Mouse (Mus musculus) thymus, postnatal 25 days (tissue): Measurements from ENCODE around the gene Gm5483.
"Not testable (repeated sequence)": the region's sequence is repeated elsewhere in the genome, so short reads cannot be mapped to it uniquely, and the experiment has no call there.

Source experiments
- DNase-seq: peaks from one replicate; pipeline ENCODE4 v3.0.0; 2022

Gm5483 gene

DNA sequence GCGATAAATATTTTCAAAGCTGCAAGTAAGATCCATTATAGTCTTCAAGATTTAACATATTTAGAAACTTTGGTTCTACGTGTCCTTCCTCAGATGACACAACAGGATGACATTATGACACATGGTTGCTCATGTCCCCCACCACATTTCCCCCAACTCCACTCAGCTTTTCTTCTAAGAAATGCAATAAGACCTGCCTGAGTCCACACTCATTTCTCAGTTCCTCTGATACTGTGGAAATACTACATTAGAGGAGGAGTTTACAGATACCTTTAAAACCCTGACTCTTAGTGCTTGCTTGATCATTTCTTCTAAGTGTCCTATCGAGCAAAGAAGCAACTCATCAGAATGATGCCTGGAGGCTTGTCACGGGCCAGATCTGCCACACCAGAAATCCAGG, at the start of gene Gm5483:
Gene Gm5483 (plus strand): TSS at position 301 of the 400 bp plus-strand sequence.
- not testable (repeated sequence) for DNase-seq

- no peak for DNase-seq
These were observed 45.8 kb upstream of the Gm5483 start for GRCm38 (mm10) chr16:36138201-36138600.

- no peak for DNase-seq
These were observed 27.5 kb upstream of the Gm5483 start, which contains the start of gene Stfa2l1 for GRCm38 (mm10) chr16:36156402-36156975. Stfa2l1 (plus strand) TSS chr16:36156811.

DNA sequence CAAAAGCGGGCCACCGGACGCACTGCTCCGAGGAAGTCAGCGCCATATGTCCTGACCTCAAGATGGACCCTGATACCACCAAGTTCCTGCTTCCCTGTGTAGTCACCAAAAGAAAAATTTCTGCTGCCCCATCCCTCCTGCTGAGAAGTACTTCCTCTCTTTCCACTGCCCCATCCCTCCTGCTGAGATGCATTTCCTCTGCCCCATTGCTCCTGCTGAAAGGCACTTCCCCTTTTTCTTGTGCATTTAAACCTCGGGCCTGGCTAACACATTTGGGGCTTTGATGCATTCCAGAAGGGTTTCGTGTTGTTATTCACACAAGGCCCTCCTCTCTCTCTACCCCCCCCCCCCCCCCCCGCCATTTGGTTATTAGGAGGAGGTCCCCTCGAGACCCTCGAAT, 16.2 kb upstream of the Gm5483 start:
- DNase-seq = not testable (repeated sequence)

GRCm38 (mm10) chr16:36176108-36176507, 7.9 kb upstream of the Gm5483 start:
- no peak for DNase-seq

DNA sequence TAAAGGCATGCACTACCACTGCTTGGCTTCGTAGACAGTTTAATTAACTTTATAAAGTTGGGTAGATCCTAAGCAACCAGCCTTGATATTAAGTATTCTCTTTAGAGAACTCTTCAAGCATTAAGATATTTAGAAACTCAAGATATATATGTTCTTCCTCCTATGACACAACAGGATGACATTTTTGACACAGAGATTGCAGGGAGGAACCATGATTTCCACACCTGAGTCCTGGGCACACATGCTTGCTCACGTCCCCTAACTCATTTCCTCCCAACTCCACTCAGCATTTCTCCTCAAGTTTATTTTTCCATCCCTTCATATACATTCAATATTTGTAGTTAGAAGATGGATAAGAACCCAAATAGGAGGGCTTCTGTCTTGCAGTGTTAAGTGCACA, 4.1 kb upstream of the Gm5483 start:
- no peak for DNase-seq

DNA sequence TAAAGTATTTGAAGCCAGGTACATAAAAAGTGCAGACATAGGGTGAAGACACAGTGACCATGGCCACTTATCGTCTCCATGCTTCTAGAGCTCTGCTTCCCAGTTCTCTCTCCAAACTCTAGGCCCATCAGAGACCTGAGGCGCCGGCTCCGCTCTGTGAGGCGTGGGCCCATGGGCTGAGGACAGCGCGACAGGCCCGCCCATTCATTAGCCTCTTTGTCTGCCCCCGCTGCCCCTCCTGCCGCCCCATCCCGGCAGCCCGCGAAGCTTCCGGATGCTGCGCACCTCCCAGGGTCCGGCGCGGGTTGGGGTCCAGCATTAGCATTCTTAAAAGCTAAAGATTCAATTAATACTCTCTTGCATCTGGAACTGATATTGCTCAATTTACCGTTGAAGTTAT, 15.2 kb downstream of the Gm5483 start:
- DNase-seq = no peak

DNA sequence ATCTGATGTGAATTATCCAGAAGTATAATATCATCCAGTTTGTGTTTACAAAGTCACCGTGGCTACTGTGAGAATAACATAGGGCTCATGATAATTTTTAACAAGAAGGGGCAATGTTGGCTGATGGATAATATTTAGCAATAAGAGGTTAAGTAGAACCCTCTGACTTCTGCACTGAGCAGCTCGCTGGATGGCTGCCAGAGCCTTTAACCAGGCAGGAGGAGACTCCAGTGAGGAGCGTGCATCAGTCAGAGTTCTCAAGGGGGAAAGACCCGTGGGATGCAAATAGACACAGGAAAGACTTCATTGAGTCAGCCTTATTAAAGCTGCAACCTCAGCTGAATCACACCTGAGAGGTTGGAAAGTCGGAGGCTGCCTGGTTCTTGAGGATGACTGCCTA, 19.8 kb downstream of the Gm5483 start:
- DNase-seq = no peak

GRCm38 (mm10) chr16:36205684-36206083, 21.7 kb downstream of the Gm5483 start:
- not testable (repeated sequence) for DNase-seq

DNA sequence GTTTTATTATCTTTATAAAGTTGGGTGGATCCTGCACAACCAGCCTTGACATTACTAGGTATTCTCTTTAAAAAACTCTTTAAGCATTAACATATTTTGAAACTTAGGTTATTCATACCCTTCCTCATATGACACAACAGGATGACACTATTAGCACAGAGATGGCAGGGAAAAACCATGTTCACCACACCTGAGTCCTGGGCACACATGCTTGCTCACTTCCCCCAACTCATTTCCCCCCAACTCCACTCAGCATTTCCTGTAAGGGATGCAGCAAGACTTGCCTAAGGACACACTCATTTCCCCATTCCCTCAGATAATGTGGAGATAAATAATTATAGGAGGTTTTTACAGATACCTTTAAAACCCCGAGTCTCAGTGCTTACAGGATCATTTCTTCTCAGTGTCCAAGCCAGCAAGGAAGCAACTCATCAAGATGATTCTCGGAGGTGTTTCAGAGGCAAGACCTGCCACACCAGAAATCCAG, 26.0 kb downstream of the Gm5483 start, which contains the start of gene Gm5416:
Gene Gm5416 (plus strand): TSS at position 437 of the 487 bp plus-strand sequence.
- no peak for DNase-seq

GRCm38 (mm10) chr16:36221168-36221567, 37.2 kb downstream of the Gm5483 start, which contains the start of gene 2010005H15Rik:
2010005H15Rik (plus strand) TSS chr16:36221468.
- not testable (repeated sequence) for DNase-seq
